Mouse (Mus musculus) kidney, embryonic 16.5 days (tissue): ENCODE results near the gene Hist1h4j. TPM values are rescaled to one million over a fixed set of nuclear protein-coding genes. Genes with fewer than 3 reads are reported as not detected.
"Not testable (repeated sequence)": the region's sequence is repeated elsewhere in the genome, so short reads cannot be mapped to it uniquely, and the experiment has no call there.

Experiments used
- ATAC-seq: fragments of 200-750 bp; cut with Nextera tagmentation; 2 replicates; pipeline ENCODE4 v1.8.0; 2017; ENCODE audit warnings: moderate TSS enrichment; ENCODE audit not compliant: low FRiP score, low TSS enrichment
- H3K27ac ChIP-seq: fragments of 300-500 bp; sonication (generic); 2 replicates; pipeline ENCODE4 v1.5.1; 2014; ENCODE audit warnings: low read length
- H3K27me3 ChIP-seq: fragments of 300-500 bp; sonication (generic); 2 replicates; pipeline ENCODE4 v1.6.1; 2014; ENCODE audit warnings: low read length, control low read depth, mixed read lengths; ENCODE audit not compliant: insufficient read depth
- H3K36me3 ChIP-seq: fragments of 300-500 bp; sonication (generic); 2 replicates; pipeline ENCODE4 v1.6.1; 2014; ENCODE audit warnings: low read length, control low read depth, mixed read lengths; ENCODE audit not compliant: insufficient read depth
- H3K4me1 ChIP-seq: fragments of 300-500 bp; sonication (generic); 2 replicates; pipeline ENCODE4 v1.6.1; 2014; ENCODE audit warnings: low read length, control low read depth, mixed read lengths; ENCODE audit not compliant: insufficient read depth
- H3K4me2 ChIP-seq: fragments of 300-500 bp; sonication (generic); replicated peaks from 2 replicates; pipeline ENCODE4 v1.6.1; 2014; ENCODE audit warnings: low read depth, low read length
- H3K4me3 ChIP-seq: fragments of 300-500 bp; sonication (generic); 2 replicates; pipeline ENCODE4 v1.5.1; 2014; ENCODE audit warnings: mild to moderate bottlenecking, low read length
- H3K9ac ChIP-seq: fragments of 300-500 bp; sonication (generic); replicated peaks from 2 replicates; pipeline ENCODE4 v1.6.1; 2014; ENCODE audit warnings: low read length
- H3K9me3 ChIP-seq: fragments of 300-500 bp; sonication (generic); 2 replicates; pipeline ENCODE4 v1.6.1; 2016; ENCODE audit warnings: low read length, control low read depth
- WGBS: fragments of 180-500 bp; shearing (Covaris S2); extraction: QIAGEN DNeasy Blood & Tissue Kit; methylation state at CpG from one replicate; pipeline ENCODE4 v1.1.7; 2014; 5-methylcytosine and 5-hydroxymethylcytosine counted together
- polyA plus RNA-seq: library from polyadenylated mRNA; unstranded; fragments of >200 nt; fragmentation: Nextera tagmentation; extraction: Ambion mirVana; gene quantifications from 2 replicates; pipeline ENCODE4 v1.2.1, GENCODE M21; 2015

Gene Hist1h4j
- polyA plus RNA-seq, 1 experiment from 2014 or later: 1.6 TPM

DNA sequence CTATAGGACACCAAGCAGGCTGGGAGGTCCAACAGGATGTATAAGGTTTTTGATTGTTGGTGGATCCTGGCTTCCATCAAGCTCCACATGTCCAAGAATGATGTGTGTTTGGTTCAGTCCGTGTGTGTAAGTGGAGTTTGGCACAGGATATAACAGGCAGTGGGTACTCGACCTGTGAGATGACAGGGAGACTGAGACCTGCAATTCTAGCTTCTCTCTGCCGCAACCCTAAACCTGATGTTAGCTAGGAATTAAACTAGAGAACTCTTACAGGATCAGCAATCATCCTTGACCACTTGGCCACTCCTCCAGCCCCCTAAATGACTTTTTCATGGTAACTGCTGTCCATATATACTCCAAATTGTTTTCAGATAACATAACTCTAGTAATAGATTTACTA lies 17.5 kb downstream of the Hist1h4j start:
- WGBS: 21% methylated on average over 3 of the region's 3 CpGs
- Histone ChIP-seq H3K4me1 (peaks cover 33% of the 10 kb centered on the region), H3K27ac (peak overlapping the region; percentile 66), H3K4me3 (peak overlapping the region; percentile 1; the same call in 1 of the 2 replicates), H3K27me3 (no peaks in the 10 kb centered on the region), H3K36me3 (no peaks in the 10 kb centered on the region), H3K4me2 (peak overlapping the region; percentile 67), H3K9me3 (no peaks in the 10 kb centered on the region), H3K9ac (peak overlapping the region; percentile 18)
- ATAC-seq: no peak

DNA sequence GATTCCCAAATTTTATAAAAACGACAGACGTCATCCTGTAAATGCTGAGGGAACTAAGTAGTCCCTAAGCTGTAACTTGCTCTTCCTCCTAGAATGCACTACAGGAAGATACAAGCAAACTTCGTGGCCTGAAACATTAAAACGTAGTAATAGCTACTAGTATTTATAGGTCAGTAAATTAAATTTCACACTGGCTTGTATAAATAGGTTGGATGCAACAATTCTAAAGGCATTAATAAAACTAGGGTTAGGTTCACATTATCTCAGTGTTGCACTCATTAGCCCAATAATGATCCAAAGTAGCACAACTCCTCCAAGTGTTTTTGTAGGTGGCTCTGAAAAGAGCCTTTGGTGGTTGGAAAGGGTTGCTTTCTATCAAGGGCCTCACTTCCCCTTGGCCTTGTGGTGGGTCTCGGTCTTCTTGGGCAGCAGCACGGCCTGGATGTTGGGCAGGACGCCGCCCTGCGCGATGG lies 18.2 kb downstream of the Hist1h4j start:
- H3K27ac ChIP-seq: peak overlapping the region; percentile 96
- H3K9ac ChIP-seq: peak overlapping the region; percentile 76
- peak overlapping the region; percentile 52 for H3K4me3 ChIP-seq
- no peaks in the 10 kb centered on the region for H3K36me3 ChIP-seq
- H3K4me2 ChIP-seq: peak overlapping the region; percentile 67
- no peaks in the 10 kb centered on the region for H3K27me3 ChIP-seq
- under 1% methylated on average over 10 of the region's 10 CpGs for WGBS
- no peak for ATAC-seq
- H3K9me3 ChIP-seq: no peaks in the 10 kb centered on the region
- peaks cover 30% of the 10 kb centered on the region for H3K4me1 ChIP-seq

DNA sequence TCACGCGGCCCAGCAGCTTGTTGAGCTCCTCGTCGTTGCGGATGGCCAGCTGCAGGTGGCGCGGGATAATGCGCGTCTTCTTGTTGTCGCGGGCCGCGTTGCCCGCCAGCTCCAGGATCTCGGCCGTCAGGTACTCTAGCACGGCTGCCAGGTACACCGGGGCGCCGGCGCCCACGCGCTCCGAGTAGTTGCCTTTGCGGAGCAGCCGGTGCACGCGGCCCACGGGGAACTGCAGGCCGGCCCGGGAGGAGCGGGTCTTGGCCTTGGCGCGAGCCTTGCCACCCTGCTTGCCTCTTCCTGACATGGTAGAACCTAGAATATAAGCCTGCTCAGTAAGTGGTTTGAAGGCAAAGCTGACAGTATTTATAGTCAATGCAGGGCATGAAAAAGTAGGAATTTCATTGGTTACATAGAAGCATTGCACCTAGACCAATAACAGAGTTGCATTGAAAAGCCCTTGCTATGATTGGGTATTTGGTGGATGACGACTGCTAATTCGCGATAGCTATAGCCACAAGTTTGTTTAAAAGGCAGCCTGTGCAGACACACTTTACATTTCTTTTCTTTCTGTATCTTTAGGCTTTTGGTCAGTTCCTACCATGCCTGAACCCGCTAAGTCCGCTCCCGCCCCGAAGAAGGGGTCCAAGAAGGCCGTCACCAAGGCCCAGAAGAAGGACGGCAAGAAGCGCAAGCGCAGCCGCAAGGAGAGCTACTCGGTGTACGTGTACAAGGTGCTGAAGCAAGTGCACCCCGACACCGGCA lies 18.8 kb downstream of the Hist1h4j start, which contains the start of the genes Hist1h2ak and Hist1h2bn:
Hist1h2ak (minus strand) TSS at position 304 of the 762 bp plus-strand sequence.
Hist1h2bn (plus strand) TSS at position 600 of the 762 bp plus-strand sequence.
- 0% methylated on average over 29 of the region's 50 CpGs for WGBS
- Histone ChIP-seq H3K4me3 (peak within 1 kb of the TSS; percentile 54), H3K4me1 (peaks cover 30% of the 10 kb centered on the region), H3K4me2 (peak within 1 kb of the TSS; percentile 67), H3K27ac (peak within 1 kb of the TSS; percentile 96), H3K9ac (peak within 1 kb of the TSS; percentile 76)
- H3K27me3 ChIP-seq, H3K36me3 ChIP-seq, H3K9me3 ChIP-seq: not testable (repeated sequence)
- ATAC-seq: peak; percentile 95

DNA sequence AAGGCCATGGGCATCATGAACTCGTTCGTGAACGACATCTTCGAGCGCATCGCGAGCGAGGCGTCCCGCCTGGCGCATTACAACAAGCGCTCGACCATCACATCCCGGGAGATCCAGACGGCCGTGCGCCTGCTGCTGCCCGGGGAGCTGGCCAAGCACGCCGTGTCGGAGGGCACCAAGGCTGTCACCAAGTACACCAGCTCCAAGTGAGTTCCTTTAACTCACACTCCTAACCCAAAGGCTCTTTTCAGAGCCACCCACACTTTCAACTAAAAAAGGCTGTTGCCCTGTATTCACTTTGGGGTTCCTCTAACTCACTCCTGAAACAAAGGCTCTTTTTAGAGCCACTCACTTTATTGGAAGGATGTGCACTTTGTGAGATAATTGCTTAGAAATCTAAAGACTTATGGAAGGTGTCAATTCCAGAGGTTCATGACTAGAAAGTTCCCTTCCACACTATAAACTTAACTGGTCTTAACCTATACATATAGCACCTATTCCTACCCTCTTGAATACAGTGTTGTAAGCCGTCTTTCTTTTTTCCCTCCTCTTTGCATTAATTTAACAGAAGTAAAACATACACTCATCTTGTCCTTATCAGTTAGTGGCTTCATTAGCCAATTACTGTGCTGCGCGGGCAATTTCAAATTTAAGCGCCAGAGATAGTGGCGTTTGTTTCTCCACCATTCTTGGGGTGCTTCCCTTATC lies 19.6 kb downstream of the Hist1h4j start:
- ATAC-seq, H3K9me3 ChIP-seq, H3K36me3 ChIP-seq, H3K27me3 ChIP-seq: not testable (repeated sequence)
- 1% methylated on average over 15 of the region's 26 CpGs for whole genome bisulfite sequencing
- H3K27ac ChIP-seq: peak overlapping the region; percentile 96
- H3K4me1 ChIP-seq: peaks cover 24% of the 10 kb centered on the region
- H3K4me3 ChIP-seq: peak overlapping the region; percentile 54
- peak overlapping the region; percentile 74 for H3K9ac ChIP-seq
- H3K4me2 ChIP-seq: peak overlapping the region; percentile 67

DNA sequence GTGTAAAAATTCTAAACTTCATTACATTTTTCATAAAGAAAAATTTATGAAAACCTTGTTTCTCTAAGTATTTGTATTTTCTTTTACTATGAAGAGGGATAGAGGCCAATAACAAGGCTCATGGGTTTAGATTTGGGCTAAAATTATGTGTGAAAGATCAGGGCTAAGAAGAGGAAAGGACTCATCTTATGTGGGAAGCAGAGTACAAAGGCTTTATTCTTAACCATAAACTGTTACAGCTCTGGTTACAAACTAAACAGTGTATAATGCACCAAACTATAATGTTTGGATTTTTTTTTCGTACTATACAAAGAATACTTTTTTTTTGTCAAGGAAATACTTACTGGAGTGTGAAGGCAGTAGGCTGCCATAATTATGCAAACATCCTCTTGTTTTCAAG lies 20.8 kb downstream of the Hist1h4j start:
- Histone ChIP-seq H3K9ac (no peak overlapping the region), H3K27me3 (no peaks in the 10 kb centered on the region), H3K4me2 (peak overlapping the region; percentile 45; the same call in 1 of the 2 replicates), H3K36me3 (no peaks in the 10 kb centered on the region), H3K4me1 (peaks cover 23% of the 10 kb centered on the region), H3K27ac (no peak overlapping the region), H3K9me3 (no peaks in the 10 kb centered on the region), H3K4me3 (no peak overlapping the region)
- WGBS: 40% methylated on average over 1 of the region's 1 CpGs
- no peak for ATAC-seq

DNA sequence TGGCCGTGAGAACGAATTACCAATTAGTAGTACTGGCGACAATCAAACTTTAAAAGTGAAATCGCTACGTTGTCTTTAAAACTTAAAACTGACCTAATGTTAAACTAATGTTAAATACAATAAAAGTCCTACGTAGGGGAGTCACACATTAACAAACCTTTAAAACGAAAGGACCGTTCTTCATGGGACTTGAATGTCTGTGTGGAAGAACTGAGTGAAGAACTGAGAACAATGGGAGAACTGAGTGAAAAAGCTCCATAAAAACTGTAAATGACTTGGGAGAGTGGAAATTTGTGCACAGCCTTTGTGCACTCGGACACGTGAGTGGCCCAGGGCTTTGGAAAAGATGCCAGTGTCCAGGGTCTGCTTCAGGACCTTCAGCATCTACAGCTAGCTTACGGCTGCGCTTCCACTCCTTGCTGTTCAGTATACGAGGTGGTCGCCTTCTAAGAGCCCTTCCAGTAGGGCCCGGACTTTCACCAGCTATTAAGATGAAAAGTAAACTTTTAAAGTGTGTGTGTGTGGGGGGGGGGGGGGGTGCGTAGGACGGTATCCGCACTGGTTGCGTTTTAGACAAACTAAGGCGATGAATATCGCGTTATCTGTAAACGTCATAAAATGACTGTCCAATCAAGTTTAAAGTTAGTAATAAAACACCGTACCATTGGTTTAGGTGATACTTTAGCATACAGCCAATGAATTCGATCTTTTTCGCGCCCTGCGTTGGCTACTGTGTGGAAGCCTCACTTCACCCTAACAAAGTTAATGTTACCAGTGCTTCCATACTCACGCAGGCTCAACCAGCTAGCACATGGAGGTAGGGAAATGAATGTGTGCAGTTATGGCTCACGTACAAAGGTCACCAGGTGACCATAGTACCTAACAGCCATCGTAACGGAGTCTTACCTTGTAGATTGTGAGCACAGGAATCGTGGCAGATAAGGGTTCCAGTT lies 44.2 kb downstream of the Hist1h4j start:
- Histone ChIP-seq H3K9me3 (no peaks in the 10 kb centered on the region), H3K9ac (peak overlapping the region; percentile 94), H3K36me3 (no peaks in the 10 kb centered on the region), H3K27me3 (no peaks in the 10 kb centered on the region), H3K4me3 (peak overlapping the region; percentile 69), H3K27ac (peak overlapping the region; percentile 98), H3K4me2 (peak overlapping the region; percentile 73), H3K4me1 (peaks cover 30% of the 10 kb centered on the region)
- WGBS: 4% methylated on average over 33 of the region's 33 CpGs
- ATAC-seq: peak; percentile 87

DNA sequence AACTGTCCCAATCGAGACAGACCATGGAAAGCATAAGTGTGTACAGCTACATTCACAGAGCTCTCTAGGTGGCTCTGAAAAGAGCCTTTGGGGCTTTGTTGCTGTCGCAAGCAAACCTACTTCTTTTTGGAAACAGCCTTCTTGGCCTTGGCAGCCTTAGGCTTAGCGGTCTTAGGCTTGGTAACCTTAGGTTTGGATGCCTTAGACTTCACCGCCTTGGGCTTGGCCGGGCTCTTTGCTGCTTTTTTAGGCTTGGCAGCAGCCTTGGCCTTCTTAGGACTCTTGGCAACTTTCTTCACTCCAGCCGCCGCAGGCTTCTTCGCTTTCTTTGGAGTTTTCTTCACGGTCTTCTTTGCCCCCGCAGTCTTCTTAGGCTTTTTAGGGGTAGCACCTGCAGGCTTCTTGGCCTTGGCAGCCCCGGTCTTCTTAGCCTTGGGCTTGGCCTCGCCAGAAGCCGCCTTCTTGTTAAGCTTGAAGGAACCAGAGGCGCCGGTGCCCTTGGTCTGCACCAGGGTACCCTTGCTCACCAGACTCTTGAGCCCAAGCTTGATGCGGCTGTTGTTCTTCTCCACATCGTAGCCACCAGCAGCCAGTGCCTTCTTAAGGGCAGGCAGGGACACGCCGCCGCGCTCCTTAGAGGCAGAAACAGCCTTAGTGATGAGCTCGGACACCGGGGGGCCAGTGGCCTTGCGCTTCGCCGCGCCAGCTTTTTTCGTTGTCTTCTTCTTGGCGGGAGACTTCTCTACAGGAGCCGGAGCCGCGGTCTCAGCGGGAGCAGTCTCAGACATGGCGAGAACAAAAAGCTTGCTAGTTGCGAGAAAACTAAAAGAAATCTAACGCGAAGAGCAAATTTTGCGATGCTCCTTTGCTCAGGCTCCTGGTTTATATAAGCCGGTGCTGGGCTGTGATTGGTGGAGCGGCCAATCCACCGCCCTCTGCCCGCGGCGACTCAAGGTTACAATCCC lies 45.2 kb downstream of the Hist1h4j start, which contains the start of gene Hist1h1b:
Hist1h1b (minus strand) TSS at position 859 of the 965 bp plus-strand sequence.
- Histone ChIP-seq H3K4me2 (peak within 1 kb of the TSS; percentile 73), H3K27me3 (no peaks in the 10 kb centered on the region), H3K9ac (peak within 1 kb of the TSS; percentile 94), H3K4me3 (peak within 1 kb of the TSS; percentile 69), H3K9me3 (no peaks in the 10 kb centered on the region), H3K36me3 (no peaks in the 10 kb centered on the region), H3K4me1 (peaks cover 36% of the 10 kb centered on the region), H3K27ac (peak within 1 kb of the TSS; percentile 98)
- WGBS: under 1% methylated on average over 44 of the region's 44 CpGs
- peak; percentile 67 for ATAC-seq

DNA sequence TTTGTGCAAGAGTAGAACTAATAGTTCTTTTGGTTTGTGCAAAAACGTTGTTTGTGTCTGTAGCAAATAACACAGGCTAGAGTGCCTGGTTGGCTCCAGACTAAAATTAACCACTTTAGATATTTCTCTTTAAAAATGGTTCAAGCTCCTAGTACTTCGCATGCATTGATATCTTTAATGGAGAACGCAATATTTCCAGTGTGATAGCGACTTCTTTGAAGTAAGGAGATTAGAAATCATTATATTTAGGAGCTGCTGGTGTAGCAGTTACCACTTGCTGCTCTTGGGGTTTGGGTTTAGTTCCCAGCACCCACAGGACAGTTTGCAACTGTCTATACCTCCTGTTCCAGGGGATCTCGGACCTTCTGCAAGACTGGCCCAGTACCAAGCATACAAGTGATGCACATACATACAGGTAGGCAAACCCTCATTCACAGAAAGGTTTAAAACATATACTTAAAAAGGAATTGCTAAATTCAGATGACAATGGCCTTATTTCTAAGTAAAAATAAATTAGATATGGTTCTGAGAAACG lies 46.2 kb downstream of the Hist1h4j start:
- WGBS: 48% methylated on average over 6 of the region's 6 CpGs
- ATAC-seq: no peak
- Histone ChIP-seq H3K36me3 (no peaks in the 10 kb centered on the region), H3K27ac (peak overlapping the region; percentile 98), H3K9me3 (no peaks in the 10 kb centered on the region), H3K9ac (peak overlapping the region; percentile 94), H3K27me3 (no peaks in the 10 kb centered on the region), H3K4me1 (peaks cover 42% of the 10 kb centered on the region), H3K4me3 (peak overlapping the region; percentile 69), H3K4me2 (peak overlapping the region; percentile 73)
